In the genomic region with DNA sequence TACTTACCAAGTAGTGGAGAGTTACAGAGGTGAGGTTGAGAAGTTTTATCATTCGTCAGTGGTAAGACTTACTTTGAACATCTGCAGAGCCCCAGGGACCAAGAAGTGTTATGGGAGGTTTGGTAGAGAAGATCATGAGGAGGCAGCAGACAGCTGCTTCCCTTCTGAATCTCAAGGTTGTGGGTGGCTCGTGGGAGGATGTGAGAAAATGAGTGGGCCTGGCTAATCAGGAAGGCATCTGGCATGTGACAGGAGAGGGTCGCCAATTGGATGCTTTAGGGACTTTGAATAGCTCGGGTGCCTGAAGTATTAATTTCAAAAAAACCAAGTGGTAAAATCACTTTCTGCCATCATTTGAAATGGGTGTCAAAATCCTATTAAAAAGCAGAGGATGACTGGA, we compare ENCODE assay signal across 18 mouse cellular contexts.
DNase-seq lines count a peak whose midpoint lies in the region; ATAC-seq lines count a peak whose summit lies in the region.
"Had no signal": no experiment of that assay in that cellular context is flagged by ENCODE, and none has a peak within 500 bp of the region (broad histone marks: within the 10 kb centered on the region; RNA-seq: fewer than 3 reads in every experiment).

No protein-coding gene starts in this region.

- peak; percentile 80 for DNase-seq in right cerebral cortex, adult 18-20 months
- no peak for DNase-seq in right cerebral cortex, postnatal 4 days
- DNase-seq in layer of hippocampus, adult 8-10 months (ENCODE audit: low spot score in 2 of 2) = peak; percentile 67 to 72
- peak; percentile 46 to 68 for DNase-seq in left cerebral cortex, adult 9 months (ENCODE audit: low spot score in 2 of 2)
- no peak for DNase-seq in midbrain, embryonic 10.5 days (ENCODE audit: low spot score)
- DNase-seq in urinary bladder, postnatal 36 days (ENCODE audit: low spot score in 2 of 2) = no peak
- DNase-seq: adrenal gland, adult 2 months; B cell, adult 2 months; heart, postnatal 10 days; kidney, adult 2 months; lung, postnatal 36 days; spleen, adult 18-20 months; thymus, postnatal 25 days had no signal

- ATAC-seq in megakaryocyte, adult 5-6 weeks (ENCODE audit: poor library complexity, severe bottlenecking) = no peak
- ATAC-seq: forebrain, embryonic 15.5 days; midbrain, embryonic 13.5 days had no signal

- 84% methylated on average over 4 of the region's 4 CpGs for WGBS in midbrain, embryonic 10.5 days

- no peak overlapping the region for H3K4me3 ChIP-seq in midbrain, embryonic 10.5 days
- H3K4me3 ChIP-seq: forebrain, embryonic 15.5 days; hindbrain, embryonic 15.5 days; liver, embryonic 15.5 days; midbrain, embryonic 13.5 days had no signal

- no peaks in the 10 kb centered on the region for H3K9me3 ChIP-seq in midbrain, embryonic 10.5 days (replicated peaks)
- H3K9me3 ChIP-seq: forebrain, embryonic 15.5 days; hindbrain, embryonic 15.5 days; liver, embryonic 15.5 days; midbrain, embryonic 13.5 days had no signal

- no peaks in the 10 kb centered on the region for H3K36me3 ChIP-seq in midbrain, embryonic 10.5 days
- H3K36me3 ChIP-seq: forebrain, embryonic 15.5 days; hindbrain, embryonic 15.5 days; liver, embryonic 15.5 days; midbrain, embryonic 13.5 days had no signal

- no peaks in the 10 kb centered on the region for H3K4me1 ChIP-seq in midbrain, embryonic 10.5 days
- H3K4me1 ChIP-seq: forebrain, embryonic 15.5 days; hindbrain, embryonic 15.5 days; liver, embryonic 15.5 days; midbrain, embryonic 13.5 days had no signal

- no peaks in the 10 kb centered on the region for H3K27me3 ChIP-seq in midbrain, embryonic 10.5 days (ENCODE audit: low read depth, poor library complexity, severe bottlenecking)
- H3K27me3 ChIP-seq: forebrain, embryonic 15.5 days; hindbrain, embryonic 15.5 days; liver, embryonic 15.5 days; midbrain, embryonic 13.5 days had no signal

- no peak overlapping the region for H3K27ac ChIP-seq in midbrain, embryonic 10.5 days (replicated peaks)
- H3K27ac ChIP-seq: forebrain, embryonic 15.5 days; hindbrain, embryonic 15.5 days; liver, embryonic 15.5 days; midbrain, embryonic 13.5 days had no signal

Comparison
In these comparisons a context has a peak if more than half of its experiments do, and no peak if none do; other contexts are left out.
1. DNase-seq: peak in right cerebral cortex, adult 18-20 months (single experiment), layer of hippocampus, adult 8-10 months (2 of 2) and left cerebral cortex, adult 9 months (2 of 2); none in right cerebral cortex, postnatal 4 days (single experiment), midbrain, embryonic 10.5 days (single experiment) and urinary bladder, postnatal 36 days (0 of 2).